Mouse (Mus musculus) heart, adult 2 months (tissue): ENCODE results near the gene Nptxr.

Source experiments
- CTCF ChIP-seq: fragments of 200-600 bp; IDR thresholded peaks from 2 replicates; pipeline ENCODE4 v1.8.1; 2022; ENCODE audit warnings: antibody characterized with exemption, mild to moderate bottlenecking, moderate library complexity
- EP300 ChIP-seq: fragments of 200-500 bp; IDR thresholded peaks from 2 replicates; pipeline ENCODE4 v1.6.1; 2011; ENCODE audit warnings: low read depth, low read length, control low read depth; ENCODE audit not compliant: insufficient read depth
- POLR2A ChIP-seq: fragments of 200-500 bp; IDR thresholded peaks from 2 replicates; pipeline ENCODE4 v1.6.1; 2011; ENCODE audit warnings: mild to moderate bottlenecking, low read depth, low read length, control low read depth; ENCODE audit not compliant: insufficient read depth

- TF ChIP-seq CTCF: no peak
- TF ChIP-seq POLR2A: no peak
- no peak for TF ChIP-seq EP300
Observed at GRCm38 (mm10) chr15:79750266-79750665, 54.3 kb downstream of the Nptxr start.
